Mouse (Mus musculus) 3134 (cell line): ENCODE measurements around the gene Ttll1.
"Not testable (repeated sequence)": the region's sequence is repeated elsewhere in the genome, so short reads cannot be mapped to it uniquely, and the experiment has no call there.

ENCODE experiments used
- DNase-seq: peaks from one replicate; pipeline ENCODE4 v3.0.0-alpha.2; 2011; ENCODE audit warnings: low spot score; ENCODE audit not compliant: insufficient read length; ENCODE audit errors: extremely low read depth

Gene Ttll1

GRCm38 (mm10) chr15:83524333-83524729 is 13.6 kb upstream of the Ttll1 start:
- DNase-seq: no peak

GRCm38 (mm10) chr15:83523638-83524332 is 13.1 kb upstream of the Ttll1 start:
- DNase-seq: no peak

- no peak for DNase-seq
These were observed 12.5 kb upstream of the Ttll1 start for GRCm38 (mm10) chr15:83523196-83523595.

- DNase-seq: no peak
These were observed 10.2 kb upstream of the Ttll1 start for GRCm38 (mm10) chr15:83520861-83521382.

GRCm38 (mm10) chr15:83518215-83519048 is 7.7 kb upstream of the Ttll1 start:
- no peak for DNase-seq

GRCm38 (mm10) chr15:83515018-83515417 is 4.3 kb upstream of the Ttll1 start:
- no peak for DNase-seq

GRCm38 (mm10) chr15:83512489-83513281 is 2.0 kb upstream of the Ttll1 start:
- no peak for DNase-seq

- DNase-seq: no peak
These were observed 516 bp downstream of the Ttll1 start for GRCm38 (mm10) chr15:83509950-83510804.

GRCm38 (mm10) chr15:83501483-83501882 is 9.2 kb downstream of the Ttll1 start:
- DNase-seq: not testable (repeated sequence)

GRCm38 (mm10) chr15:83500352-83500751 is 10.3 kb downstream of the Ttll1 start:
- DNase-seq: no peak

GRCm38 (mm10) chr15:83499211-83499755 is 11.4 kb downstream of the Ttll1 start:
- DNase-seq: peak; percentile 55

- no peak for DNase-seq
These were observed 13.4 kb downstream of the Ttll1 start for GRCm38 (mm10) chr15:83497299-83497698.

GRCm38 (mm10) chr15:83495787-83496367 is 14.8 kb downstream of the Ttll1 start:
- no peak for DNase-seq

GRCm38 (mm10) chr15:83495195-83495594 is 15.5 kb downstream of the Ttll1 start:
- DNase-seq: no peak

- DNase-seq: no peak
These were observed 16.1 kb downstream of the Ttll1 start for GRCm38 (mm10) chr15:83494572-83494920.

- no peak for DNase-seq
These were observed 16.7 kb downstream of the Ttll1 start for GRCm38 (mm10) chr15:83493856-83494571.

GRCm38 (mm10) chr15:83491891-83492290 is 18.8 kb downstream of the Ttll1 start:
- DNase-seq: no peak

- DNase-seq: no peak
These were observed 21.2 kb downstream of the Ttll1 start for GRCm38 (mm10) chr15:83489471-83489870.
